Mouse (Mus musculus) thymus, adult 2 months (tissue): ENCODE data around the gene Ppt2. TPM values are rescaled to one million over a fixed set of nuclear protein-coding genes. Genes with fewer than 3 reads are reported as not detected.

ENCODE experiments used
- DNase-seq: peaks from one replicate; pipeline ENCODE4 v3.0.0; 2021
- H3K27ac ChIP-seq: fragments of 200-500 bp; 2 replicates; pipeline ENCODE4 v1.5.1; 2012; ENCODE audit warnings: low read length, control low read depth; ENCODE audit not compliant: control insufficient read depth, insufficient read depth
- H3K27me3 ChIP-seq: fragments of 200-500 bp; 2 replicates; pipeline ENCODE4 v1.6.1; 2012; ENCODE audit warnings: mild to moderate bottlenecking, low read length, moderate library complexity, mixed read lengths; ENCODE audit not compliant: control insufficient read depth, insufficient read depth
- H3K36me3 ChIP-seq: fragments of 200-500 bp; 2 replicates; pipeline ENCODE4 v1.6.1; 2012; ENCODE audit warnings: mild to moderate bottlenecking, low read length, moderate library complexity; ENCODE audit not compliant: control insufficient read depth, insufficient read depth
- H3K4me1 ChIP-seq: fragments of 200-500 bp; replicated peaks from 2 replicates; pipeline ENCODE4 v1.6.1; 2012; ENCODE audit warnings: low read length; ENCODE audit not compliant: control insufficient read depth, insufficient read depth
- H3K4me3 ChIP-seq: fragments of 200-500 bp; 2 replicates; pipeline ENCODE4 v1.5.1; 2012; ENCODE audit warnings: mild to moderate bottlenecking, low read length, control low read depth, moderate library complexity; ENCODE audit not compliant: control insufficient read depth, insufficient read depth
- CTCF ChIP-seq: fragments of 200-500 bp; IDR thresholded peaks from 2 replicates; pipeline ENCODE4 v1.5.1; 2012; ENCODE audit warnings: mild to moderate bottlenecking, control low read depth, low read length, moderate library complexity, borderline replicate concordance; ENCODE audit not compliant: control insufficient read depth, poor library complexity, insufficient read depth; ENCODE audit errors: extremely low read depth
- POLR2A ChIP-seq: fragments of 200-500 bp; IDR thresholded peaks from 2 replicates; pipeline ENCODE4 v1.6.1; 2012; ENCODE audit warnings: mild to moderate bottlenecking, low read length, control low read depth, moderate library complexity; ENCODE audit not compliant: control insufficient read depth, poor library complexity, insufficient read depth; ENCODE audit errors: extremely low read depth
- WGBS: fragments of 180-500 bp; shearing (Covaris S2); methylation state at CpG from one replicate; pipeline ENCODE4 v1.1.7; 2018; 5-methylcytosine and 5-hydroxymethylcytosine counted together
- polyA plus RNA-seq: library from polyadenylated mRNA; depleted of rRNA; stranded (reverse); fragments of >200 nt; gene quantifications from 2 replicates; pipeline ENCODE4 v1.2.3, GENCODE M21; 2012

Ppt2 gene
- polyA plus RNA-seq, 1 experiment = 120 TPM

DNA sequence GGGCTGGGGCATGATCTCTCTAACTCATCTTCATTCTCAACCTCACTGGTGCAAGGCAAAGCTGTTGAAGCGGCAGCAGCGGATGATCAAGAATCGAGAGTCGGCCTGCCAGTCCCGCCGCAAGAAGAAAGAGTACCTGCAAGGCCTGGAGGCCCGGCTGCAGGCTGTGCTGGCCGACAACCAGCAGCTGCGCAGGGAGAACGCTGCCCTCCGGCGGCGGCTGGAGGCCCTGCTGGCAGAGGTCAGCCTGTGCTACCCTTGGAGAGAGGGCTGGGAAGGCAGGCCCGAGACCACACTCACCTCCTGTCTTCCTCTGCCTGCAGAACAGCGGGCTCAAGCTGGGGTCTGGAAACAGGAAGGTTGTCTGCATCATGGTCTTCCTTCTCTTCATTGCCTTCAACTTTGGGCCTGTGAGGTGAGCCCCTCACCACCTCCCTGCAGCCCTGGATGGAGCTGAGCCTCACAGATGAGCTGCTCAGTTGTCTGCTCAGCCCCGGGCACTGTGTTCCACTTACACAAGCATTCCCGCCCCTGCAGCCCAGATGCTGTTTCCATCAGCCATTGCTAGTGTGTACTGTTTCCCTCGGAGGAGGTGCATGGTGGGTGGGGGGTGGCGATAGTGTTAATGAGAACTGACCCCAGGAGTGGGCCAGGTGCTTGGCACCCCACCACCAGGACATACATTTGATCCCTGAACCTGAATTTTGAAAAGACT, 23.4 kb upstream of the Ppt2 start:
- H3K36me3 ChIP-seq = no peaks in the 10 kb centered on the region
- 68% methylated on average over 19 of the region's 19 CpGs for WGBS
- H3K4me1 ChIP-seq = peaks cover 8% of the 10 kb centered on the region
- TF ChIP-seq POLR2A (no peak), CTCF (peak; percentile 76; the same call in 1 of the 2 replicates)
- no peak overlapping the region for H3K4me3 ChIP-seq
- no peak overlapping the region for H3K27ac ChIP-seq
- no peaks in the 10 kb centered on the region for H3K27me3 ChIP-seq
- DNase-seq = peak; percentile 61

DNA sequence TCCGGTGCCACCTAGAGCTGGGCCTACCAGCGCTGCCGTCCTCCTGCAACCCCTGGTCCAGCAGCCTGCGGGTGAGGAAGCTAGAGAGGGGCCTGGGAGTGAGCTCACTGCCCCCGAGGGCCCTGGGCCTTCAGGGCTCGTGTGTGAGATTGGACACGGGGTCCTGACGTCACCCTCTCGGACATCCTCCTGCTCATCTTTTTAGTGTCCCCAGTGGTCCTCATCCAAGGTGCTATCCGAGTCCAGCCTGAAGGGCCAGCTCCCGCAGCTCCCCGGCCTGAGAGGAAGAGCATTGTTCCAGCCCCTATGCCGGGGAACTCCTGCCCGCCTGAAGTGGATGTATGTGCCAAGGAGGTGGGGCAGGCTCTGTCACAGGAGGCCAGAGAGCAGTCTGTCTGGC, 22.5 kb upstream of the Ppt2 start:
- Histone ChIP-seq H3K36me3 (no peaks in the 10 kb centered on the region), H3K4me3 (no peak overlapping the region), H3K27ac (no peak overlapping the region), H3K27me3 (no peaks in the 10 kb centered on the region), H3K4me1 (peaks cover 17% of the 10 kb centered on the region)
- WGBS = 96% methylated on average over 14 of the region's 14 CpGs
- DNase-seq = no peak
- TF ChIP-seq POLR2A (no peak), CTCF (no peak)

DNA sequence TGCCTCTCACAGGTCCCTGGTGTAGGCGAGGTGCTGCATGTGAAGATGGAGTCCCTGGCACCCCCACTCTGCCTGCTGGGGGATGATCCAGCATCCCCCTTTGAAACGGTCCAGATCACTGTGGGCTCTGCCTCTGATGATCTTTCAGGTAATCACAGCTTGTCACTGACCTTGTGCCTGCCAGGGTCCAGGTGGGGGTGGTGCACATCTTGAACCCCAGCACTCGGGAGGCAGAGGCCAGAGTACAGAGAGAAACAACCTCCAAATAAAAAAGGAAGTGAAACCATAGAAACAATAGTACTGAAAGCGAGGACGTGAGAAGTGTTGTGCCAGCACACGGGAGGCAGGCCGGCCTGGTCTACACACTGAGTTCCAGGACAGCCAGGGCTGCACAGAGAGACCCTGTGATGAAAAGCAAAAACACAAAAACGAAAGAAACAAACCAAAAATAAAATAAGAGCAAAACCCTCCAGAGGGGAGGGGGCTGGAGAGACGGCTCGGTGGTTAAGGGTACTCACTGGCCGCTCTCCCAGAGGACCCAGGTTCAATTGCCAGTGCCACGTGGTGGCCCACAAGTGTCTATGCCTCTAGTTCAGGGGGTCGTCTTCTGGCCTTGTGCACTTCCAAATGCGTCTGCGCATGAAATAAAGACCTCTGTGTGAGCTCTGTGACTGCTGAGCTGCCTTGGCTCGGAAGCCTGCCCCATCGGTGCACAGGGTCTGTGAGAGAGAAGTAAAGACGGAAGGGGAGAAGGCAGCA, 21.0 kb upstream of the Ppt2 start:
- DNase-seq = no peak
- 87% methylated on average over 18 of the region's 18 CpGs for WGBS
- Histone ChIP-seq H3K36me3 (no peaks in the 10 kb centered on the region), H3K4me3 (no peak overlapping the region), H3K27ac (no peak overlapping the region), H3K4me1 (peaks cover 21% of the 10 kb centered on the region), H3K27me3 (no peaks in the 10 kb centered on the region)
- TF ChIP-seq POLR2A (no peak), CTCF (no peak)

DNA sequence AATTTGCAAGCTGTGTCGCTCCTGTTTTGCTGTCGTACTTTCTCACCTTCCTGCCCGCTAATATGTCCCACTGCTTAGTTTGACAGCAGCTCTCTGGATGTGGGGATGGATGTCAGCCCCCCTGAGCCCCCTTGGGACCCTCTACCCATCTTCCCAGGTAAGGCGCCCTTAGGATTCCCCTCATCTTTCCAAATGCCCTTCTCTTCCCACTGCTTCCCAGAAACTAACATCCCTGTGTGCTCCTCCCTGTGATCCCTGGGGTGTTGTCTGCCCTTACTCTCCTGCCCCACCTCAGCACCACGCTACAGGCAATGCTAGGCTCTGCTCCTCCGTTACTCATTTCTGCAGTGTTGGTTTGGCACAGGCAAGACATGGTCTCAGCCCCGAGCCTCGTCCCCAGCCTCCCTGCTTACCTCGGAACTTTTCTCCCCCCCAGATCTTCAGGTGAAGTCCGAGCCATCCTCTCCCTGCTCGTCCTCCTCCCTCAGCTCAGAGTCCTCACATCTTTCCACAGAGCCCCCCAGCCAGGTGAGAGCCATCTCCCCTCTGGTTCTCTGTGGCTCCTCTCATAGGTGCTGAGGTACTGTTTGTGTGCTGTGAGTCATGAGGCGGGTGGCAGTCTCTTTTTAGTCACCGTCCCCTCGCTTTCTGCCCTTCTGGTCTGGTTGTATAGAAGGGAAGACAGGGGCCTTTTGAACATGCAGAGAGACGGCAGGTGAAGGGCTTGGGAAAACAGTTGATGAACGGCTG, 20.0 kb upstream of the Ppt2 start:
- Histone ChIP-seq H3K27ac (no peak overlapping the region), H3K36me3 (no peaks in the 10 kb centered on the region), H3K27me3 (no peaks in the 10 kb centered on the region), H3K4me3 (no peak overlapping the region), H3K4me1 (peaks cover 21% of the 10 kb centered on the region)
- 92% methylated on average over 16 of the region's 16 CpGs for WGBS
- DNase-seq = no peak
- no peak for TF ChIP-seq CTCF

DNA sequence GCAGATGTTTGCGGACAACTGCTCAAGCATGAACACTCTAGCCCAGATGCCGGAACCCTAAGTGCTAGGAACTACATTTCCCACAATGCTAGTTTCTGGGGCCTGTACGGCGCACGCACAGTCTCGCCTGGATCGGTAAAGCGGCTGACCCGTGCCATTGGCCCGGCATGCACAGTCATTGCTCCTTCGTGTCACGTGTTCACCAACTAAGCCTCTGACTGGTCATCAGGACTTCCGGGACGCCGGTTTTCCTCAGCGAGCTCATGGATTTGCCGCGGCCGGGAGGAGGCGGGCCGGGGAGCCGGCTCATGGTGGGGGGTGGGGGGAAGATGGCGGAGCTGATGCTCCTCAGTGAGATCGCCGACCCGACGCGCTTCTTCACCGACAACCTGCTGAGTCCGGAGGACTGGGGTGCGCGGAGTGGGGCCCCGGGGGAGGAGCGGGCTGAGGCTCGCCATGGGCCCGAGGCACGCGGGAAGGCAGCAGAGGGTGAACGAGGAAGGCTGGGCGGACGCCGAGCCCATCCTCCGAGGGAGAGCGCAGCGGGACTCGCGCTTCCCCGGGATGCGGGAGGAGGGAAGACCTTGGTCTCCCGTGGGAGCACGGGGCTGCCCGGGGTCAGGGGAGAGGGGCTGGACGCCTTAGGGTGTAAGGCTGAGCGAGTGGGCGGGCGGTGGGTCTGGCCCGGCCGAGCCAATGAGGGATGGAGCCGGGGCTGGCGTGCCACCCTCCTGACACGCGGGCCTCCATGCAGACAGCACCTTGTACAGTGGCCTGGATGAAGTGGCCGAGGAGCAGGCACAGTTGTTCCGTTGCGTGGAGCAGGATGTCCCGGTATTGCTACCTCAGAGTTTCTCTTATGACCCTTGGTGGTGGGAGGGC, 18.8 kb upstream of the Ppt2 start, which contains the start of gene Atf6b:
TSS of gene Atf6b (plus strand) at position 241 of the 882 bp plus-strand sequence.
- H3K4me1 ChIP-seq = peaks cover 21% of the 10 kb centered on the region
- WGBS = under 1% methylated on average over 66 of the region's 66 CpGs
- H3K27ac ChIP-seq = no peak within 1 kb of the TSS

DNA sequence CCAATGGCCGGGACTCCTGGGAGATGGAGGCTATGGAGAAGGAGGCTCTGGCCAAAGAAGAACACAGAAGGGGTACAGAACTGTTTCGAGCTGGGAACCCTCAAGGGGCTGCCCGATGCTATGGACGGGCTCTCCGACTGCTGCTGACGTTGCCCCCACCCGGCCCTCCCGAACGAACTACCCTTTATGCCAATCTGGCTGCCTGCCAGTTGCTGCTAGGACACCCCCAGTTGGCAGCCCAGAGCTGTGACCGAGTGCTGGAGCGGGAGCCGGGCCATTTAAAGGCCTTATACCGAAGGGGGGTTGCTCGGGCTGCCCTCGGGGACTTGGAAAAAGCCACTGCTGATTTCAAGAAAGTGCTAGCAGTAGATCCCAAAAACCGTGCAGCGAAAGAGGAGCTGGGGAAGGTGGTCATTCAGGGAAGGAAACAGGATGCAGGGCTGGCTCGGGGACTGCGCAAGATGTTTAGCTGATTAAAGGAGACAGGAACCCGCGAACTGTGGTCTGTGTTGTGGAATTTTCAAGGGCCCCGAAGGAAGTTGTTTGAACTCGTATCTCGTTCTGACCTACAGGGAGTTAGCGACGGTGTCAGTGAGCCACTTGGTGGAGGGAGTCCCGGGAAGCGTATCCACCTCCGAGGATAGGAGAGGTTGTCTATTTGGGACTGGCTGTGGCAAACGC, 17.7 kb upstream of the Ppt2 start:
- WGBS = 79% methylated on average over 30 of the region's 30 CpGs
- TF ChIP-seq POLR2A = no peak
- no peak for TF ChIP-seq CTCF
- DNase-seq = no peak
- Histone ChIP-seq H3K27ac (no peak overlapping the region), H3K27me3 (no peaks in the 10 kb centered on the region), H3K4me3 (no peak overlapping the region), H3K36me3 (no peaks in the 10 kb centered on the region), H3K4me1 (peaks cover 26% of the 10 kb centered on the region)

More for the DNA sequence above, 18.8 kb upstream of the Ppt2 start, which contains the start of gene Atf6b:
- Histone ChIP-seq H3K27me3 (no peaks in the 10 kb centered on the region), H3K36me3 (no peaks in the 10 kb centered on the region), H3K4me3 (peak within 1 kb of the TSS; percentile 81)
- peak; percentile 91 for DNase-seq
- no peak for TF ChIP-seq CTCF
- TF ChIP-seq POLR2A = peak; percentile 64; the same call in 1 of the 2 replicates
